Mouse (Mus musculus): Measurements from ENCODE around the gene Hibadh.

The Hibadh gene

DNA sequence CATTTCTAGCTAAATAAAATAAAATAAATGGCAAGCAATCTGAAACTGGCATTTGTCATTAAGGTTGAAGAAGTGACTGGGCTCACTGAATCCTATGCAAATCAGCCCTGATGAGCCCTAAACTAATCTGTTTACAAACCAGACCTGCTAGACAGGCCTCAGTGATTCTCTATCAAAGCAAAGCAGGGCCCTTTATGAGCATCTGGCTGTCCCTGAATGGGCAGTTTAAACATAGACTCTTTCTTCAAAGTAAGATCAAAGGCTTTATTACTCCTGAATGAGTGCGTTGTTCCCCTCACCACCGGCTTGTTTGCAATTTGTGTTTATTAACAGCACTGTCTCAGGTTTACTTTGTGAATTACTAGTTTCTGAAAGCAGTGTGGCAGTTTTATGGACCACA, 100.3 kb downstream of the Hibadh start:
- Histone ChIP-seq H3K9me3 (ENCODE audit: low read length) (peaks cover 18% of the 10 kb centered on the region), H3K36me3 (ENCODE audit: insufficient read depth, low read length) (peaks cover 5% of the 10 kb centered on the region), H3K27me3 (ENCODE audit: insufficient read depth, low read length) (no peaks in the 10 kb centered on the region), H3K4me1 (replicated peaks; ENCODE audit: low read depth, low read length) (no peaks in the 10 kb centered on the region), H3K4me3 (replicated peaks; ENCODE audit: low read length) (no peak overlapping the region)
- TF ChIP-seq CTCF (conservative IDR thresholded peaks at IDR 0.05; ENCODE audit: low read length) = no peak
- TF ChIP-seq POU5F1 (IDR thresholded peaks at IDR 0.05; ENCODE audit: borderline replicate concordance, low read length) = no peak
- TF ChIP-seq NANOG (IDR thresholded peaks at IDR 0.05; ENCODE audit: borderline replicate concordance, low read length) = no peak

DNA sequence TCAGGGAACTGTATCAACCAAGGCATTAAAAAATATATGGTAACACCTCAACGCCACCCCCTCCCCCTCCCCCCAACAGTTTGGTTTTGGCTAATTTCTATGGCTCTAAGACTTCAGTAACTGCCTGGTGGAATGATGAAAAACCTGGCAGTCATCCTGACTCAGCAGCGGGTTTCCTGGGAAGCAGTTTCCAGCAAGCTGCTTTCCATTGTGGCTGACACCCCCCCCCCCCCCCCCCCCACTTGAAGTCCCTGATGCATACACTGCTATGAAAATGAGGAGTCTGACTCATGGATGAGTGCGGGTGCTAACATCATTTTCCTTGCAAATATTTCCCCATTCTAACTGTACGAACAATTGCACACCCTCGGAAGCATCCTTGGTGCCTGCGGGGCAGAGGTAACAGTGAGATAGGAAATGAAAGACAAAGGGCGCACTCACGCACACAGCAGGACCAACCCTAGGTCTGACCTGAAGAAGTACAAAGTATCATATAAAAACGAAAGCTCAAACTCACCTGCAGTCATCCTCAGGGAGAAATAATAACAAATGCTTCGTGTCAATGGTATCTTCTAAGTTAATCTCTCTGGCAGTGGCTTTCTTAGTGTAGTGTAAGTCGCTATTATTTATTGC, 105.0 kb downstream of the Hibadh start:
- TF ChIP-seq NANOG (IDR thresholded peaks at IDR 0.05; ENCODE audit: borderline replicate concordance, low read length) (peak; percentile 78), POU5F1 (IDR thresholded peaks at IDR 0.05; ENCODE audit: borderline replicate concordance, low read length) (no peak)
- H3K4me3 ChIP-seq (replicated peaks; ENCODE audit: low read length) = no peak overlapping the region
- H3K27me3 ChIP-seq (ENCODE audit: insufficient read depth, low read length) = peaks cover 4% of the 10 kb centered on the region; the same call in 1 of the 2 replicates
- peaks cover 19% of the 10 kb centered on the region for H3K4me1 ChIP-seq (replicated peaks; ENCODE audit: low read depth, low read length)
- no peaks in the 10 kb centered on the region for H3K36me3 ChIP-seq (ENCODE audit: insufficient read depth, low read length)
- peaks cover 13% of the 10 kb centered on the region for H3K9me3 ChIP-seq (ENCODE audit: low read length)

DNA sequence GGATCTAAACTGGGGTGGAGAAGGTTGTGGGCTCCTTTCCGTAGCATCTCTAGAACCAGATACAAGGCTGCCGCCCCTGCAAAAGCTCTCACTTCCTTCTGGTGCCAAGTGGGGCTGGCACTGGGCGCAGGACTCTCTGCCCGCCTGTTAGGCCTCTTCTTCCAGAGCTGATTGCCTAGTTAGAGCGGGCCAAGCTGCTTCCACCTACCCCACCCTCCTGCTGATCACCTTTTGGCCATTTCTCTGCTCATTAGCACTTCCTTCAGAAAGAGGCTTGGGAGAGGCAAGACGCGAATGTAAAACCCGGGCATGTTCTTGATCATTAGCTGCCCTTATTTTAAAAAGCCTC, 108.1 kb downstream of the Hibadh start:
- peaks cover 9% of the 10 kb centered on the region for H3K9me3 ChIP-seq (ENCODE audit: low read length)
- TF ChIP-seq NANOG (IDR thresholded peaks at IDR 0.05; ENCODE audit: borderline replicate concordance, low read length) (no peak), CTCF (conservative IDR thresholded peaks at IDR 0.05; ENCODE audit: low read length) (no peak), POU5F1 (IDR thresholded peaks at IDR 0.05; ENCODE audit: borderline replicate concordance, low read length) (no peak)
- H3K27me3 ChIP-seq (ENCODE audit: insufficient read depth, low read length) = peaks cover 4% of the 10 kb centered on the region; the same call in 1 of the 2 replicates
- H3K4me1 ChIP-seq (replicated peaks; ENCODE audit: low read depth, low read length) = peaks cover 19% of the 10 kb centered on the region
- H3K36me3 ChIP-seq (ENCODE audit: insufficient read depth, low read length) = no peaks in the 10 kb centered on the region
- H3K4me3 ChIP-seq (replicated peaks; ENCODE audit: low read length) = no peak overlapping the region

DNA sequence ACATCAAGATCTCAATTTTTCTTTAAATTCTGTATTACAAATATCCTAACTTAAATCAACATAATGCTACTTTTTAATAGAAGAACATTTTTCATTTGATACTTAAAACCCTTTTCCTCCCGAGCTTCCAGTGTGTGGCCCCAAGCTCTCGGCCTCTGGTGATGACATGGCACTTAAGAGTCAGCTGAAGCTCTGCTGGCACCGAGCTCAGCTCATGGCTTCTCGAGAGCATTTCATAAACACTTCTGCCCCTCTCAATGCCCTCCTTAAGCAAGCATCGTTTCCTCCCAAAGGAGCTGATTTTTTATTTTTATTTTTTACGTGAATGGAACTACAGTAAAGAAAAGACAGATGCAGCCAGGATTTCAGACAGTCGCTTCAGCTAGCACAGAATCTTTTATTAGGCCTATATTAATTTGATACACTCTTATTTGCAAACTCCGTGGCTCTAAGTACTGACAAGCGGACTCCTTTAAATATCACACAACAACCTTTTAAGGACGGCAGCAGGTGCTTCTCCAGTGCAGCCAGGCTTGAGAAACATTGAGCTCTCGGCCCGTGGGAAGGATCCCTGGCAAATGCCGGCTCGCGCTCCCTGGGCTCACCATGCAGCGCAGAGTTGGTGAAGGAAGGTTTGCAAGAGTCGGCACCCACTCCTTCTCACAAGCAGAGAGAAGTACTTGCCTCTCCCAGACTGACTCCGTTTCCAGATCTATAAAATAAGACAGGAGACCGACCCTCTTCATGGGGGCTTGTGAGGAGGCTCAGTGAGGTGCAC, 108.6 kb downstream of the Hibadh start:
- TF ChIP-seq NANOG (IDR thresholded peaks at IDR 0.05; ENCODE audit: borderline replicate concordance, low read length) (no peak), POU5F1 (IDR thresholded peaks at IDR 0.05; ENCODE audit: borderline replicate concordance, low read length) (no peak), CTCF (conservative IDR thresholded peaks at IDR 0.05; ENCODE audit: low read length) (no peak)
- Histone ChIP-seq H3K9me3 (ENCODE audit: low read length) (peaks cover 3% of the 10 kb centered on the region), H3K4me3 (replicated peaks; ENCODE audit: low read length) (no peak overlapping the region), H3K36me3 (ENCODE audit: insufficient read depth, low read length) (no peaks in the 10 kb centered on the region), H3K4me1 (replicated peaks; ENCODE audit: low read depth, low read length) (peaks cover 19% of the 10 kb centered on the region), H3K27me3 (ENCODE audit: insufficient read depth, low read length) (peaks cover 4% of the 10 kb centered on the region; the same call in 1 of the 2 replicates)

DNA sequence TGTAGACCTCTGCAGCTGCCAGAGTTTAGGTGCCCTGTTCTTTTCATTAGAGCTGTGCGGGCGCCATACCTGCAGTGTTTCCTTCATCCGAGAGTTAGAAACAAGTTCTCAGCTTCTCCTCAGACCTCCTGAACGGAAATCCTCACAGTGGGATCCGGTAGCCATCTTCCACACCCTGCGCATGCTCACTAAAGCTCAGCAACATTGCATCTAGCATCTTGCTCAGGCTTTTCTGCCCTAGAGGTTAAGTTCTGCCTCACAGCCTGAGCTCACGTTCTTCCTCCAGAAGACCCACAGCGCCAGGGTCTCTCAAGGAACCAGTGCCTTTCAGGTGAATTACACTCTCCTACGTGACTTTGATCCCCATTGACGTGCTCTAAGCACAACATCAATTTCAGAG, 109.3 kb downstream of the Hibadh start:
- no peaks in the 10 kb centered on the region for H3K36me3 ChIP-seq (ENCODE audit: insufficient read depth, low read length)
- TF ChIP-seq POU5F1 (IDR thresholded peaks at IDR 0.05; ENCODE audit: borderline replicate concordance, low read length) (no peak), NANOG (IDR thresholded peaks at IDR 0.05; ENCODE audit: borderline replicate concordance, low read length) (no peak), CTCF (conservative IDR thresholded peaks at IDR 0.05; ENCODE audit: low read length) (no peak)
- H3K9me3 ChIP-seq (ENCODE audit: low read length) = no peaks in the 10 kb centered on the region
- peaks cover 19% of the 10 kb centered on the region for H3K4me1 ChIP-seq (replicated peaks; ENCODE audit: low read depth, low read length)
- no peak overlapping the region for H3K4me3 ChIP-seq (replicated peaks; ENCODE audit: low read length)
- peaks cover 4% of the 10 kb centered on the region; the same call in 1 of the 2 replicates for H3K27me3 ChIP-seq (ENCODE audit: insufficient read depth, low read length)

DNA sequence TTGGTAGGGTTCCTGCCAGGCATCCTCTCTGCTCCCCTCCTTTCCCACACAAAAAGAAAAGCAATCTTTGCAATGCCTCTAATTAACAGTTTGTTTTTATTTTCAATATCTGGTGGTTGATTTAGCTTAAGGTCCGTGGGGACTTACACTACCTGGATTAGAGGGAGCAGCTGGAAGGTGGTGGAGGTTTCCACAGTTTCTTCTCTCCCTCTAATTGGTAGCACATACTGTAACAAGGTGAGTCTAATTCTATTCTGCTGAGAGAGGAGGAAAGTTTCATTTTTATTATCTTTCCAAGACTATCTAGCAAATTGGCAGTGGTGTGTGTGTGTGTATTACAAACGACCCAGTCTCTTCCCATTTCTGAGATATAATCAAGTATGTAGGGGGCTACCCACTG, 116.0 kb downstream of the Hibadh start:
- no peaks in the 10 kb centered on the region for H3K27me3 ChIP-seq (ENCODE audit: insufficient read depth, low read length)
- H3K9me3 ChIP-seq (ENCODE audit: low read length) = peaks cover 19% of the 10 kb centered on the region; the same call in 1 of the 2 replicates
- H3K4me3 ChIP-seq (replicated peaks; ENCODE audit: low read length) = no peak overlapping the region
- H3K4me1 ChIP-seq (replicated peaks; ENCODE audit: low read depth, low read length) = 0 out of 2 replicates have a peak, but pooled peaks cover 3% of the 10 kb centered on the region
- TF ChIP-seq CTCF (conservative IDR thresholded peaks at IDR 0.05; ENCODE audit: low read length) (no peak), NANOG (IDR thresholded peaks at IDR 0.05; ENCODE audit: borderline replicate concordance, low read length) (no peak), POU5F1 (IDR thresholded peaks at IDR 0.05; ENCODE audit: borderline replicate concordance, low read length) (no peak)
- no peaks in the 10 kb centered on the region for H3K36me3 ChIP-seq (ENCODE audit: insufficient read depth, low read length)

DNA sequence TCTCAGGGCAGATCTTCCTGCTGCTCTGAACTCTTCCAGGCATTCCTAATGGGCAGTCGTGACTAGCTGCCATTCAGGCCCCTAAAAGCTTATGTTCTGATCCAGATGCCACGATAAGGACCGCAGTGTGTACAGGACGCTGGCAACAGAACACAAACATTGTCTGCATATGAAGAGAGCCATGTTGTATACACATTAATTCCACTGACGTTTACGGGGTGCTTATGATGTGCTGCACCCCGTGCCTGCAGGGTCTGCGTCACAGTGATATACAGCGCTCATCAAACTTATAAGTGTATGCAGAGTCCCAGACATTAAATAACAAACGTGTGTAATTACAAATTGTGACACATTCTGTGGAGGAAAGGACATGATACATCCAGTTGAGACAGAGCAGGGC, 121.5 kb downstream of the Hibadh start:
- TF ChIP-seq POU5F1 (IDR thresholded peaks at IDR 0.05; ENCODE audit: borderline replicate concordance, low read length) = no peak
- Histone ChIP-seq H3K9me3 (ENCODE audit: low read length) (peaks cover 23% of the 10 kb centered on the region; the same call in 1 of the 2 replicates), H3K4me3 (replicated peaks; ENCODE audit: low read length) (no peak overlapping the region), H3K36me3 (ENCODE audit: insufficient read depth, low read length) (no peaks in the 10 kb centered on the region), H3K27me3 (ENCODE audit: insufficient read depth, low read length) (no peaks in the 10 kb centered on the region), H3K4me1 (replicated peaks; ENCODE audit: low read depth, low read length) (no peaks in the 10 kb centered on the region)

DNA sequence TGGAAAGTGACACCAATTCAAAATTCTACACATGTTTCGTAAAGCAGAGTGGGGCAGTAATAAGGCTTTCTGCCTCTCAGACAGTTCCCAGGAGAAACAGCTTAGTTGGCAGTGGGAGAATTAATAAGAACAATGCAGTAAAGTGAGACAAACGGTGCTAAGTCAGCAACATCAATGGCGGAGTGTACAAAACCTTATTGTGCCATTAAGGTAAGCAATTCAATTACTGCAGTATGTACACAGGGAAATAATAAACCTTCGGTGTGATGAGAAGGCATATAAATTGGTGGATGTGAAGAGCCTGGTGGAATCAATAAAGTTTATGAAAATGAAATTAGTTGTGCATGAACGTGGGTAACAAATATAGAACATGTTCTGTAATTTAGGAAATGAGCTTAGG, 122.9 kb downstream of the Hibadh start:
- Histone ChIP-seq H3K27me3 (ENCODE audit: insufficient read depth, low read length) (no peaks in the 10 kb centered on the region), H3K9me3 (ENCODE audit: low read length) (peaks cover 29% of the 10 kb centered on the region; the same call in 1 of the 2 replicates), H3K36me3 (ENCODE audit: insufficient read depth, low read length) (no peaks in the 10 kb centered on the region), H3K4me3 (replicated peaks; ENCODE audit: low read length) (no peak overlapping the region), H3K4me1 (replicated peaks; ENCODE audit: low read depth, low read length) (no peaks in the 10 kb centered on the region)
- TF ChIP-seq NANOG (IDR thresholded peaks at IDR 0.05; ENCODE audit: borderline replicate concordance, low read length) (no peak), CTCF (conservative IDR thresholded peaks at IDR 0.05; ENCODE audit: low read length) (no peak), POU5F1 (IDR thresholded peaks at IDR 0.05; ENCODE audit: borderline replicate concordance, low read length) (no peak)

All from E14TG2a.4 (cell line).